Mouse (Mus musculus) lung, embryonic 15.5 days (tissue): ENCODE results near the gene Olfr1136. TPM values are rescaled to one million over a fixed set of nuclear protein-coding genes. Genes with fewer than 3 reads are reported as not detected.

Experiments used
- ATAC-seq: fragments of 200-750 bp; cut with Nextera tagmentation; 2 replicates; pipeline ENCODE4 v1.8.0; 2017; ENCODE audit warnings: moderate number of reproducible peaks, borderline replicate concordance; ENCODE audit not compliant: low FRiP score, low TSS enrichment; ENCODE audit errors: extremely low read depth
- H3K27ac ChIP-seq: fragments of 300-500 bp; sonication (generic); 2 replicates; pipeline ENCODE4 v1.5.1; 2015; ENCODE audit warnings: moderate library complexity, mild to moderate bottlenecking, inconsistent platforms
- H3K27me3 ChIP-seq: fragments of 300-500 bp; sonication (generic); 2 replicates; pipeline ENCODE4 v1.6.1; 2015; ENCODE audit warnings: inconsistent platforms
- H3K36me3 ChIP-seq: fragments of 300-500 bp; sonication (generic); 2 replicates; pipeline ENCODE4 v1.6.1; 2015; ENCODE audit warnings: inconsistent platforms
- H3K4me1 ChIP-seq: fragments of 300-500 bp; sonication (generic); 2 replicates; pipeline ENCODE4 v1.6.1; 2015; ENCODE audit warnings: inconsistent platforms
- H3K4me2 ChIP-seq: fragments of 300-500 bp; sonication (generic); 2 replicates; pipeline ENCODE4 v1.6.1; 2015; ENCODE audit warnings: inconsistent platforms, mild to moderate bottlenecking, moderate library complexity
- H3K4me3 ChIP-seq: fragments of 300-500 bp; sonication (generic); 2 replicates; pipeline ENCODE4 v1.5.1; 2015; ENCODE audit warnings: mild to moderate bottlenecking, inconsistent platforms
- H3K9ac ChIP-seq: fragments of 300-500 bp; sonication (generic); 2 replicates; pipeline ENCODE4 v1.6.1; 2015; ENCODE audit warnings: inconsistent platforms
- H3K9me3 ChIP-seq: fragments of 300-500 bp; sonication (generic); 2 replicates; pipeline ENCODE4 v1.6.1; 2016; ENCODE audit warnings: inconsistent platforms
- WGBS: fragments of 180-500 bp; shearing (Covaris S2); methylation state at CpG from one replicate; pipeline ENCODE4 v1.1.7; 2015; 5-methylcytosine and 5-hydroxymethylcytosine counted together
- polyA plus RNA-seq: library from polyadenylated mRNA; unstranded; fragments of >200 nt; fragmentation: Nextera tagmentation; extraction: Ambion mirVana; gene quantifications from 2 replicates; pipeline ENCODE4 v1.2.1, GENCODE M21; 2015

The Olfr1136 gene
- polyA plus RNA-seq: not detected in 2 replicates

DNA sequence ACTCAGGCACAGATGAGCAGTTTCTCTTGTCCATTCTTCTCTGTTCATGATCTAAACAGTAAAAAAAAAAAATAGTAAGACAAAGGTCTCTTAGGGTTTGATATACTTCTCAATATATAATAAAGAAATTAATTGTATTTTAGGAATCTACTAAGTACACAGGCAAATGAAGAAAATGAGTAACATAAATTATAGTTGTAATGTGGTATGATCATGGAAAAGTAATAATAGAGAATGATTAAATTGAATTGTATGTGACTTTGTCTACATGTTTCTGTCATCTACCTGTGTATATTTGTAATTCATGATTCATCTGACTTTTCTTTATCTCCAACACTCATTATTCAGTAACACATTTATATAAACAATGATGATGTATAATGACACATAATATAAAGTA, at the start of gene Olfr1136:
TSS of gene Olfr1136 (minus strand) at position 101 of the 400 bp plus-strand sequence.
- Histone ChIP-seq H3K36me3 (no peaks in the 10 kb centered on the region), H3K9ac (no peak within 1 kb of the TSS), H3K27ac (no peak within 1 kb of the TSS), H3K9me3 (no peaks in the 10 kb centered on the region), H3K4me3 (no peak within 1 kb of the TSS), H3K4me1 (no peaks in the 10 kb centered on the region), H3K27me3 (no peaks in the 10 kb centered on the region), H3K4me2 (no peak within 1 kb of the TSS)
- ATAC-seq: no peak

DNA sequence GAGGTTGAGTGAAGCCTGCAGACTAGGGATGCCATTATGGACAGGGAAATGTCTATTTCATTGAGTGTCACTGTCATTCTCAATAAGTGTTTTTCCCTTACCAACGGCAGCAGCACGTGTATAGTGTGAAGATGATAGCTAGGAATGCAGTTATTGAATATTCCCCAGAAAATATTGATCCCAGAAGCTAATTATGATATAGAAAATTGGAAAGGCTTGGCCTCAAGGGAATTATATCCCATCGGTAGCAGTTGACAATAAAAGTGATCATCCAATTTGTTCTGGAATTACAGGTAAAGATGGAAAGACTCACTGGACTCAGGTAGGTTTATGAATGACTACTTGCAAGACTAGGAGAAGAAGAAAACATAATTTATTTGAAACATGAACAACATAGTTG, 49.7 kb upstream of the Olfr1136 start, which contains the start of gene Olfr1140:
TSS of gene Olfr1140 (plus strand) at position 301 of the 400 bp plus-strand sequence.
- Histone ChIP-seq H3K9me3 (no peaks in the 10 kb centered on the region), H3K4me2 (no peak within 1 kb of the TSS), H3K9ac (no peak within 1 kb of the TSS), H3K4me3 (no peak within 1 kb of the TSS), H3K36me3 (no peaks in the 10 kb centered on the region), H3K4me1 (no peaks in the 10 kb centered on the region), H3K27me3 (no peaks in the 10 kb centered on the region), H3K27ac (no peak within 1 kb of the TSS)
- no peak for ATAC-seq
- WGBS: 67% methylated on average over 3 of the region's 3 CpGs

DNA sequence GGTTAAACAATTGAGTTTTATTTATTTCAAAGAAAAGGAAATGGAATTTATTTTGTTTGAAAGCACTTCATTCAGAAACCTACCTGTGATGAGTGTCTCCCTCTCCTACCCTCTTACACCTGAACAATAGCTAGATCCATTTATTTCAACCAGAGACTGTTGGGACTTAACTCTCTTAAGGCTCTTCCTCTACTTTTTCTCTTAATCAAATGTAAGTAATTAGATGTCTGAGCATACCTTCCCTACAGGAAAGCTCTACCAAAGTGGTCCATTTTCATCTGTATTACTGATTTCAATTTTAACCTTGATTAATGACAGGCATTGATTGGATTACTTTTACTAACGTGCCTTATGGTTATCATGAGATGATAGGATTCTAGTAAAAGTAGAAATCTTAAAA, 46.1 kb upstream of the Olfr1136 start, which contains the start of gene Olfr1138:
TSS of gene Olfr1138 (minus strand) at position 101 of the 400 bp plus-strand sequence.
- 87% methylated on average over 1 of the region's 1 CpGs for WGBS
- ATAC-seq: no peak
- H3K4me2 ChIP-seq: no peak within 1 kb of the TSS
- H3K27ac ChIP-seq: no peak within 1 kb of the TSS
- no peaks in the 10 kb centered on the region for H3K9me3 ChIP-seq
- no peaks in the 10 kb centered on the region for H3K4me1 ChIP-seq
- H3K27me3 ChIP-seq: no peaks in the 10 kb centered on the region
- H3K9ac ChIP-seq: no peak within 1 kb of the TSS
- no peaks in the 10 kb centered on the region for H3K36me3 ChIP-seq
- no peak within 1 kb of the TSS for H3K4me3 ChIP-seq

DNA sequence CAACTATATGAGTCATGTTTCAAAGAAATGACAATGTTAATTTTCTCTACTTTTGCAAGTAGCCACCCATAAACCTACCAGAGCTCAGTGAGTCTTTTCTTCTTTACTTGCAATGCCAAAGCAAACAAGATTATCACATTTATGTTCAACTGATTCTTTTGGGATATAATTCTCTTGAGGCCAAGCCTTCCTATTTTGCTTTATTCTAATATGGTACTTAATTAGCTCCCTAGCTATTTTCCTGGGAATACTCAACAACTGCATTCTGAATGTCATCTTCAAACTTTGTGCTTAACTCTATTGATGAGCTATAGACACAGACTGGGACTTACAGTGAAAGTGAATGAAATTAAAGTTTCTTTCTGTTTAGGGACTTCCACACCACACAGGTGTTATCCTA, 19.3 kb upstream of the Olfr1136 start, which contains the start of gene Olfr1137:
TSS of gene Olfr1137 (minus strand) at position 101 of the 400 bp plus-strand sequence.
- Histone ChIP-seq H3K9me3 (no peaks in the 10 kb centered on the region), H3K27me3 (no peaks in the 10 kb centered on the region), H3K4me2 (no peak within 1 kb of the TSS), H3K36me3 (no peaks in the 10 kb centered on the region), H3K4me3 (no peak within 1 kb of the TSS), H3K9ac (no peak within 1 kb of the TSS), H3K4me1 (no peaks in the 10 kb centered on the region), H3K27ac (no peak within 1 kb of the TSS)
- no peak for ATAC-seq

DNA sequence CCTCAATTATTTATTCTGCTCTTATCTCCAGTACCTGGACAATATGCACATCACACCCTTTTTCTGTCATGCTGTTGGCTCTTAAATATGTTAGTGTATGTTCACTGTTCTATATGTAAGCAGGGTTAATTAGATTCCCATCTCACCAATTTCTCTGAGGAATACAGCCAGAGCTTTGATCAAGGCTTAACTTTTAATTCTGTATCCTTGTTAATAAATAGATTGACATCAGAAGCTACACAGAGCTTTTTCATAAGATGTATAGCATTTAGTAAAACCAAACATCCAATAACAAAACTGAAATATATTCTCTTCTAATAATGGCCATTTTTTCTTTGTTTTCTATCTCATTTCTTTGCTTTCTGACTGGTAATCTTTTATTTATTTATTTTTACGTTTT, 20.2 kb downstream of the Olfr1136 start, which contains the start of gene Olfr1135:
TSS of gene Olfr1135 (minus strand) at position 101 of the 400 bp plus-strand sequence.
- H3K4me2 ChIP-seq: no peak within 1 kb of the TSS
- H3K4me3 ChIP-seq: no peak within 1 kb of the TSS
- H3K4me1 ChIP-seq: no peaks in the 10 kb centered on the region
- WGBS: 7% methylated on average over 1 of the region's 1 CpGs
- no peak within 1 kb of the TSS for H3K27ac ChIP-seq
- H3K9ac ChIP-seq: no peak within 1 kb of the TSS
- no peaks in the 10 kb centered on the region for H3K36me3 ChIP-seq
- H3K9me3 ChIP-seq: no peaks in the 10 kb centered on the region
- no peaks in the 10 kb centered on the region for H3K27me3 ChIP-seq
- no peak for ATAC-seq

DNA sequence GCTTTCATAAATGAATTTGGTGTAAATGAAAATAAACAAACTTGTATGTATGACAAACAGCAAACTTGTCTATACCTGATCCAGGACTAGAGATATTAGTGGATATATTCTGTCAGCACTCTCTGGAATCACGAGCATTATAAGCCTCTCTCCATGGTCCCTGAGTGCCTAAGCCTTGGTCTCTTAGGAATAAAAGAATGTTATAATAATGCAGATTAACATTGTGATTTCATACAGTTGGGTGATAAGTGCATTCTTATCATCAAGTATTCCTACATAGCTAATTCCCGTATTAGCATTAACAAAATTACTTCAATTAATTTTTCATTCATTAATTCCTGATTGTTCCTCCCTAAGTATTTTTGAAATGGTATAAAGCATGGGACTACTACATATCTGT, 35.4 kb downstream of the Olfr1136 start, which contains the start of gene Olfr1134:
TSS of gene Olfr1134 (minus strand) at position 101 of the 400 bp plus-strand sequence.
- no peaks in the 10 kb centered on the region for H3K9me3 ChIP-seq
- H3K4me2 ChIP-seq: no peak within 1 kb of the TSS
- no peak within 1 kb of the TSS for H3K27ac ChIP-seq
- H3K27me3 ChIP-seq: no peaks in the 10 kb centered on the region
- H3K36me3 ChIP-seq: no peaks in the 10 kb centered on the region
- no peaks in the 10 kb centered on the region for H3K4me1 ChIP-seq
- WGBS: 84% methylated on average over 2 of the region's 2 CpGs
- H3K4me3 ChIP-seq: no peak within 1 kb of the TSS
- H3K9ac ChIP-seq: no peak within 1 kb of the TSS
- ATAC-seq: no peak

DNA sequence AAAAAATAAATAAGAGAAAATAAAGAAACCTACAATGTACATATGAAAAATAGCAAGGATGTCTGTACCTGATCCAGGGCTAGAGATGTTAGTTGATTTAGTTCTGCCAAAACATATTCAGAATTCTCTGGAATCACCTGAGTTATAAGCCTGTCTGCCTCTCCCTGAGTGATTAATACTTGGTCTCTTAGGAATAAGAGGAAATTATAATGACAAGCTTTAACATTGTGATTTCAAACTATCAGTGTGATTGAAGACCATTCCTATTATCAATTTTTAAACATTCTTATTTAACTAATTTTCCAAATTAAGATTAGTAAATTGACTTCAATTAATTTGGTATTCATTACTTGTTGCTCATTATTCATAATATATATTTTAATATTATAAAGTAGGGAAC, 46.5 kb downstream of the Olfr1136 start, which contains the start of gene Olfr1133:
TSS of gene Olfr1133 (minus strand) at position 101 of the 400 bp plus-strand sequence.
- H3K9me3 ChIP-seq: no peaks in the 10 kb centered on the region
- no peaks in the 10 kb centered on the region for H3K27me3 ChIP-seq
- no peak for ATAC-seq
- H3K27ac ChIP-seq: no peak within 1 kb of the TSS
- H3K4me1 ChIP-seq: no peaks in the 10 kb centered on the region
- H3K9ac ChIP-seq: no peak within 1 kb of the TSS
- H3K4me2 ChIP-seq: no peak within 1 kb of the TSS
- no peaks in the 10 kb centered on the region for H3K36me3 ChIP-seq
- H3K4me3 ChIP-seq: no peak within 1 kb of the TSS

Other genes with a start within 250 kb of the Olfr1136 start
- not detected in 2 replicates for gene Olfr1126, start 240.0 kb downstream of the Olfr1136 start, polyA plus RNA-seq
- gene Pramel7, start 196.9 kb downstream of the Olfr1136 start, polyA plus RNA-seq: not detected in 2 replicates
- gene Pramel6, start 187.4 kb downstream of the Olfr1136 start, polyA plus RNA-seq: not detected in 2 replicates
- gene Olfr153, start 162.2 kb downstream of the Olfr1136 start, polyA plus RNA-seq: not detected in 2 replicates
- gene Olfr1128, start 148.4 kb downstream of the Olfr1136 start, polyA plus RNA-seq: not detected in 2 replicates
- not detected in 2 replicates for gene Olfr1129, start 120.0 kb downstream of the Olfr1136 start, polyA plus RNA-seq
- not detected in 2 replicates for gene Olfr1130, start 87.7 kb downstream of the Olfr1136 start, polyA plus RNA-seq
- gene Olfr1131, start 66.8 kb downstream of the Olfr1136 start, polyA plus RNA-seq: not detected in 2 replicates
- not detected in 2 replicates for gene Olfr1132, start 56.4 kb downstream of the Olfr1136 start, polyA plus RNA-seq
- not detected in 2 replicates for gene Olfr1133, start 46.6 kb downstream of the Olfr1136 start, polyA plus RNA-seq
- not detected in 2 replicates for gene Olfr1134, start 35.5 kb downstream of the Olfr1136 start, polyA plus RNA-seq
- gene Olfr1135, start 20.3 kb downstream of the Olfr1136 start, polyA plus RNA-seq: not detected in 2 replicates
- gene Olfr1137, start 19.2 kb upstream of the Olfr1136 start, polyA plus RNA-seq: not detected in 2 replicates
- not detected in 2 replicates for gene Olfr1138, start 46.0 kb upstream of the Olfr1136 start, polyA plus RNA-seq
- gene Olfr1140, start 49.8 kb upstream of the Olfr1136 start, polyA plus RNA-seq: not detected in 2 replicates
- gene Olfr1141, start 60.0 kb upstream of the Olfr1136 start, polyA plus RNA-seq: not detected in 2 replicates
- gene Olfr152, start 85.5 kb upstream of the Olfr1136 start, polyA plus RNA-seq: not detected in 2 replicates
- not detected in 2 replicates for gene Olfr1143, start 106.6 kb upstream of the Olfr1136 start, polyA plus RNA-seq
- gene Olfr1145, start 115.9 kb upstream of the Olfr1136 start, polyA plus RNA-seq: not detected in 2 replicates
- not detected in 2 replicates for gene Olfr1148, start 136.6 kb upstream of the Olfr1136 start, polyA plus RNA-seq
- not detected in 2 replicates for gene Olfr1150-ps1, start 150.0 kb upstream of the Olfr1136 start, polyA plus RNA-seq
- gene Olfr1151, start 161.9 kb upstream of the Olfr1136 start, polyA plus RNA-seq: not detected in 2 replicates
- not detected in 2 replicates for gene Olfr1152, start 172.5 kb upstream of the Olfr1136 start, polyA plus RNA-seq
- not detected in 2 replicates for gene Olfr1153, start 201.0 kb upstream of the Olfr1136 start, polyA plus RNA-seq
- not detected in 2 replicates for gene Olfr1154, start 211.2 kb upstream of the Olfr1136 start, polyA plus RNA-seq